Mouse (Mus musculus): ENCODE data around the gene Atad1.
"Not testable (repeated sequence)": the region's sequence is repeated elsewhere in the genome, so short reads cannot be mapped to it uniquely, and the experiment has no call there.

DNA sequence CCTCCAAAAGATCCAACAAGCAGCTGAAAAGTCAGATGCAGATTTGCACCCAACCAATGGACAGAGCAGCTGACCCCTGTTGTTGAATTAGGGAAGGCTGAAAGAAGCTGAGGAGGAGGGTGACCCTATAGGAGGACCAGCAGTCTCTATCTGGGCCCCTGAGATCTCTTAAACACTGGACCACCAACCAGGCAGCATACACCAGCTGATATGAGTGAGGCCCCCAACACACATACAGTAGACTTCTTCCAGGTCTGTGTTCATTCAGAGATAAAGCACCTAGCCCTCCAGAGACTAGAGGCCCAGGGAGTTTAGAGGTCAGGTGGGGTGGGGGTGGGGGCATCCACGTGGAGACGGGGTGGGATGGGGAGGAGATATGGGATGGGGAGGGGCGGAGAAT, 51.4 kb downstream of the Atad1 start:
- not testable (repeated sequence) for TF ChIP-seq POLR2A, CTCF (IDR thresholded peaks at IDR 0.05; ENCODE audit: insufficient read depth, low read depth, low read length)
